Mouse (Mus musculus) heart, postnatal 0 days (tissue): Measurements from ENCODE around the gene Myo16. TPM values are rescaled to one million over a fixed set of nuclear protein-coding genes. Genes with fewer than 3 reads are reported as not detected.

ENCODE experiments used
- ATAC-seq: fragments of 200-750 bp; cut with Nextera tagmentation; 2 replicates; pipeline ENCODE4 v1.8.0; 2017; ENCODE audit warnings: low read depth, moderate number of reproducible peaks, moderate library complexity; ENCODE audit not compliant: insufficient read depth
- DNase-seq: peaks from one replicate; pipeline ENCODE4 v3.0.0-alpha.2; 2016; ENCODE audit warnings: low spot score
- H3K27ac ChIP-seq: fragments of 300-500 bp; sonication (generic); 2 replicates; pipeline ENCODE4 v1.5.1; 2014; ENCODE audit warnings: low read depth, mild to moderate bottlenecking
- H3K27me3 ChIP-seq: fragments of 300-500 bp; sonication (generic); 2 replicates; pipeline ENCODE4 v1.6.1; 2014; ENCODE audit warnings: low read length, mixed read lengths; ENCODE audit not compliant: control insufficient read depth, insufficient read depth
- H3K36me3 ChIP-seq: fragments of 300-500 bp; sonication (generic); replicated peaks from 2 replicates; pipeline ENCODE4 v1.6.1; 2014; ENCODE audit warnings: low read length, mixed read lengths; ENCODE audit not compliant: control insufficient read depth, insufficient read depth
- H3K4me1 ChIP-seq: fragments of 300-500 bp; sonication (generic); 2 replicates; pipeline ENCODE4 v1.6.1; 2014; ENCODE audit warnings: antibody characterized with exemption; ENCODE audit not compliant: control insufficient read depth, insufficient read depth
- H3K4me2 ChIP-seq: fragments of 300-500 bp; sonication (generic); 2 replicates; pipeline ENCODE4 v1.6.1; 2014; ENCODE audit warnings: low read depth, mild to moderate bottlenecking, low read length, moderate library complexity
- H3K4me3 ChIP-seq: fragments of 300-500 bp; sonication (generic); 2 replicates; pipeline ENCODE4 v1.5.1; 2014; ENCODE audit warnings: low read depth, low read length
- H3K9ac ChIP-seq: fragments of 300-500 bp; sonication (generic); replicated peaks from 2 replicates; pipeline ENCODE4 v1.6.1; 2014; ENCODE audit warnings: low read depth, low read length, mixed read lengths
- H3K9me3 ChIP-seq: fragments of 300-500 bp; sonication (generic); replicated peaks from 2 replicates; pipeline ENCODE4 v1.6.1; 2016; ENCODE audit warnings: low read length; ENCODE audit not compliant: control insufficient read depth
- CTCF ChIP-seq: IDR thresholded peaks from 2 replicates; pipeline ENCODE4 v1.5.1; 2016; ENCODE audit warnings: antibody characterized with exemption, control low read depth, low read depth
- EP300 ChIP-seq: IDR thresholded peaks from 2 replicates; pipeline ENCODE4 v1.6.1; 2016; ENCODE audit warnings: antibody characterized with exemption, low read depth
- WGBS: fragments of 180-500 bp; shearing (Covaris S2); extraction: QIAGEN DNeasy Blood & Tissue Kit; methylation state at CpG from one replicate; pipeline ENCODE4 v1.1.7; 2014; 5-methylcytosine and 5-hydroxymethylcytosine counted together
- polyA plus RNA-seq: library from polyadenylated mRNA; unstranded; fragments of >200 nt; fragmentation: Nextera tagmentation; extraction: Ambion mirVana; gene quantifications from 2 replicates; pipeline ENCODE4 v1.2.1, GENCODE M21; 2015
- total RNA-seq: library from RNA; depleted of rRNA; stranded (reverse); fragments of >200 nt; gene quantifications from 2 replicates; pipeline ENCODE4 v1.2.3, GENCODE M21; 2014; ENCODE audit warnings: low replicate concordance

Gene Myo16
- total and polyA plus RNA-seq, 2 experiments from 2014 or later = not detected

- Histone ChIP-seq H3K36me3 (no peaks in the 10 kb centered on the region), H3K4me1 (no peaks in the 10 kb centered on the region), H3K4me3 (no peak overlapping the region), H3K9ac (no peak overlapping the region), H3K9me3 (no peaks in the 10 kb centered on the region), H3K27me3 (no peaks in the 10 kb centered on the region), H3K27ac (no peak overlapping the region), H3K4me2 (no peak overlapping the region)
- DNase-seq (no peak), ATAC-seq (no peak)
- WGBS = 81% methylated on average over 3 of the region's 3 CpGs
- no peak for TF ChIP-seq CTCF
- TF ChIP-seq EP300 = no peak
These were observed 18.6 kb downstream of the Myo16 start for GRCm38 (mm10) chr8:10172278-10172677.

DNA sequence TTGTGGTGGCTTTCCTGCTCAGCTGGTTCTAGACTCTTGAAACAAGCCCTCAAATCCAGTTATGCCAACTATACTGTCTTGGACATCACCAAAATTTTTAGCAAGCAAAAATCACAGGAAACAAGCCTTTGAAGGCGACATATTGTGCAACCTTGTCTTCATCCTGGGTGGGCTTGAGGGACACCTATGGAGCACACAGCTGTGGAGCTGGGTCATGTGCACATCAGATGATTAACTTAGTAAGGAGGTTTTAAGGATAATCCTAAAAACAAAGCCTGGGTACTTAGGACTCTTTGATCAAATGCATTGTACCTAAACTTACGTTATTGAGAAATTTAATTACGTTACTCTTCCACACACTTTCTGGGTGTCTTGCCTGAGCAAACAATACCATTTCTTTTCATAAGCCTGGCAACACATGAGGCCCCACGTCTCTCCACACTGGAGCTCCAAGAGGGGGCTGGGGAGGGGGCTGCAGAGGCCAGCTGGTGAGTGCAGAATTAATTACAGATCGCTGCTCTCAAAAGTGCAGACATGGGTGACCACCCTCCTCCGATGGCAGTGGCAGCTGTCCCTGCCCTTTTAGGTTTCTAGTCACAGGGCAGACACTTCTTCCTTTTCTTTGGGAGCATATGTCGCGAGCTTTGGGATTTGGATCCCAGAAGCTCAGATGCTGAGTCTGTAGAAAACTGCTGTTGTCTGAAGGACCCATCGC lies 19.5 kb downstream of the Myo16 start:
- H3K4me2 ChIP-seq = no peak overlapping the region
- H3K4me3 ChIP-seq = no peak overlapping the region
- no peak overlapping the region for H3K9ac ChIP-seq
- H3K27me3 ChIP-seq = no peaks in the 10 kb centered on the region
- DNase-seq = no peak
- TF ChIP-seq CTCF (no peak), EP300 (no peak)
- no peak for ATAC-seq
- H3K36me3 ChIP-seq = no peaks in the 10 kb centered on the region
- no peaks in the 10 kb centered on the region for H3K9me3 ChIP-seq
- 64% methylated on average over 9 of the region's 9 CpGs for WGBS
- no peaks in the 10 kb centered on the region for H3K4me1 ChIP-seq
- no peak overlapping the region for H3K27ac ChIP-seq

GRCm38 (mm10) chr8:10174201-10174840 lies 20.6 kb downstream of the Myo16 start:
- no peak overlapping the region for H3K9ac ChIP-seq
- no peak overlapping the region for H3K4me3 ChIP-seq
- DNase-seq (no peak), ATAC-seq (no peak)
- no peak overlapping the region for H3K27ac ChIP-seq
- WGBS = 47% methylated on average over 5 of the region's 5 CpGs
- H3K4me2 ChIP-seq = no peak overlapping the region
- no peaks in the 10 kb centered on the region for H3K9me3 ChIP-seq
- TF ChIP-seq EP300 (no peak), CTCF (no peak)
- H3K27me3 ChIP-seq = no peaks in the 10 kb centered on the region
- H3K36me3 ChIP-seq = no peaks in the 10 kb centered on the region
- H3K4me1 ChIP-seq = no peaks in the 10 kb centered on the region

DNA sequence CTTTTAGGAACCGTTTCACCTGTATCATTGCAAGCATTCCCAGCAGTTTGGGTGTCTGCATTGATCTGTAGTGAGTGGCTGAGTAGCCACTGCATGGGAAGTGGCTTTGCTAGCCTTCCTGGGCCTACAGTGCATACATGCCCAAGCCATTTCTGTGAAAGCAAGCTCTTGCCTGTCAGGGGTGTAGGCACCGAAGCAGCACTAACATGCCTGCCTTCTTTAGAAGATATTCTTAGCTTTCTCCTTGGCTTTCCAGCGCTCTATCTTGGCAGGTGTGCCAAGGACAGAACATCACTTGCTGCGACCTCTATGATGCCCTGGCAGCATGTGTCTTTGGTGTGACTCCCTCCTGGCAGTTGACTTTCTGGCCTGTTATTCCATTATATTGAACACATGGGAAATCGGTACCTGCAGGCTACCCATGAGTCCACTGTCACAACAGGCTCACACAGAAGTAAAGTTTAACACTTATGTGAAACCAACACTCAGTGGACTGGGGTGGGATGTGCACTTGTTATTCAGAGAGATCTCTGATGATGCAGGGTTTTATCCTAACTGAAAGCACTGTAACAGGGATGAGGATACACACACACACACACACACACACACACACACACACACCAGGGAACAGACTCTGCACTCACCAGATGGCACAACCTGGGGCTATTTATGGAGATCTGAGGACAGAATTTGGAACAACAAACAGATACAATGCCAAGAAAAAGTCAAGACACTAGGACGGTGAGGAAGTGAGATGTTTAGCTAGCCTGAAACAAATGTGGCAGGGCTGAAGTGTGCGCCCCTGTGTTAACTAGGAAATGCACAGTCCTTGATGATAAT lies 21.4 kb downstream of the Myo16 start:
- WGBS = 68% methylated on average over 7 of the region's 7 CpGs
- Histone ChIP-seq H3K4me2 (no peak overlapping the region), H3K27ac (no peak overlapping the region), H3K9me3 (no peaks in the 10 kb centered on the region), H3K27me3 (no peaks in the 10 kb centered on the region), H3K4me3 (no peak overlapping the region), H3K4me1 (no peaks in the 10 kb centered on the region), H3K9ac (no peak overlapping the region), H3K36me3 (no peaks in the 10 kb centered on the region)
- TF ChIP-seq EP300 (no peak), CTCF (no peak)
- ATAC-seq = no peak
- DNase-seq = no peak

DNA sequence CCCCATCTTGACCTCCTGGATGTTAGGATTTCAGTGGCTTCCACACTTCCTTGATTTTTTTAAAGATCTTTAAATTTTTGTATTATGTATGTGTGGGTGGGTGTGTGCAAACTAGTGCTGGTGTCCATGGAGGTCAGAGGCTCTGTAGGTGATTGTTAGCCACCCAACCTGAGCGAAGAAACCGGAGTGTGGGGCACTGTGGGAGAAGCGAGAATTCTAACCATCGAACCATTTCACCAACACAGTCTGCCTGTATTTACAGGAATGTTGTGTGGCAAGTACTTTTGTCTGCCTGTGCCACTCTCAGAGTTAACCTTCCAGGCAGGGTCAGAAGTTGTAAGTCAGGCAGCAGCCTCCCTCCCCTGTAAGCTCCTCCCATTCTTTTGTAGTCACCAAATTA lies 22.3 kb downstream of the Myo16 start:
- no peaks in the 10 kb centered on the region for H3K36me3 ChIP-seq
- 75% methylated on average over 4 of the region's 4 CpGs for WGBS
- H3K27me3 ChIP-seq = no peaks in the 10 kb centered on the region
- no peaks in the 10 kb centered on the region for H3K9me3 ChIP-seq
- TF ChIP-seq EP300 = no peak
- no peak for TF ChIP-seq CTCF
- no peaks in the 10 kb centered on the region for H3K4me1 ChIP-seq
- H3K27ac ChIP-seq = no peak overlapping the region
- ATAC-seq (no peak), DNase-seq (no peak)
- H3K9ac ChIP-seq = no peak overlapping the region
- H3K4me3 ChIP-seq = no peak overlapping the region
- no peak overlapping the region for H3K4me2 ChIP-seq
